Mouse (Mus musculus): Measurements from ENCODE around the gene Fhl2. TPM values are rescaled to one million over a fixed set of nuclear protein-coding genes. Genes with fewer than 3 reads are reported as not detected.

The Fhl2 gene
- polyA plus RNA-seq (2015; fragmentation: Nextera tagmentation; extraction: Ambion mirVana): 24.7 and 25.7 TPM in 2 replicates

DNA sequence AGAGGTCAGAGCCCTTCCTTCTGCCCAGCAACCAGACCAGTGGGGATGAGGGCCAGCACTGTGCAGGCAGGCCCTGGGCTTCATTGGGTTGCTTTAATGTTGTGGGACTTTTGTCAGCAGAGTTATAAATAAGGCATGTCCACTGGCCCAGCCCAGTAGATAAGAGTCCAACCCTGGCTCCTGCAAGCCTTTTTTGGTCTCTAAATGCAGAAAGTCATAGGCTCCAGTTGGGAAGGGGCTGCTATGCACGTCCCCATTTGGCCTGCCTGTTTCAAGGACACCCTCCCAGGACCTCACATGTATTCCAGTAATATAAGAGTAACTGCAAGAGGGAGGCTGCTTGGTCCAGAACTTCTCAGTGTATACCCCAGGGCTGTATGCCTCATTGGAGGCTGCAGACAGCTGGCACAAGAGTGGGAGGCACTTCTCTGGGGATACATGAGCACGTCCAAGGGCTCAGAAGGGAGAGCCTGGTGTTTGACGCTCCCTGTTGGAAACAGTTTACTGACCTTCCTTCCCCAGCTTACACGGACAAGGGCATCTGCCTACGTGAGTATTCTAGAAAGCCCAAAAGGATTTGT lies at the start of gene Fhl2:
Fhl2 (minus strand) TSS at position 324 of the 581 bp plus-strand sequence.
- H3K4me2 ChIP-seq: no peak within 1 kb of the TSS
- H3K27me3 ChIP-seq (replicated peaks): no peaks in the 10 kb centered on the region
- no peaks in the 10 kb centered on the region for H3K9me3 ChIP-seq
- no peak within 1 kb of the TSS for H3K27ac ChIP-seq
- WGBS: 81% methylated on average over 5 of the region's 5 CpGs
- no peak for ATAC-seq (replicated peaks)
- H3K9ac ChIP-seq: no peak within 1 kb of the TSS
- H3K36me3 ChIP-seq (replicated peaks): no peaks in the 10 kb centered on the region
- no peak within 1 kb of the TSS for H3K4me3 ChIP-seq
- no peaks in the 10 kb centered on the region for H3K4me1 ChIP-seq

- WGBS: 77% methylated on average over 2 of the region's 2 CpGs
- H3K36me3 ChIP-seq (replicated peaks): no peaks in the 10 kb centered on the region
- H3K9me3 ChIP-seq: no peaks in the 10 kb centered on the region
- no peak overlapping the region for H3K9ac ChIP-seq
- H3K27ac ChIP-seq: no peak overlapping the region
- no peak overlapping the region for H3K4me2 ChIP-seq
- H3K4me1 ChIP-seq: no peaks in the 10 kb centered on the region
- H3K27me3 ChIP-seq (replicated peaks): no peaks in the 10 kb centered on the region
- no peak for ATAC-seq (replicated peaks)
- no peak overlapping the region for H3K4me3 ChIP-seq
These were observed 48.2 kb upstream of the Fhl2 start for GRCm38 (mm10) chr1:43245014-43245413.

GRCm38 (mm10) chr1:43241208-43241607 lies 44.4 kb upstream of the Fhl2 start:
- H3K4me1 ChIP-seq: no peaks in the 10 kb centered on the region
- WGBS: 82% methylated on average over 2 of the region's 2 CpGs
- H3K4me2 ChIP-seq: no peak overlapping the region
- no peak overlapping the region for H3K4me3 ChIP-seq
- H3K36me3 ChIP-seq (replicated peaks): no peaks in the 10 kb centered on the region
- H3K27me3 ChIP-seq (replicated peaks): no peaks in the 10 kb centered on the region
- ATAC-seq (replicated peaks): no peak
- no peak overlapping the region for H3K27ac ChIP-seq
- H3K9ac ChIP-seq: no peak overlapping the region
- H3K9me3 ChIP-seq: no peaks in the 10 kb centered on the region

GRCm38 (mm10) chr1:43239796-43240313 lies 43.1 kb upstream of the Fhl2 start:
- H3K27ac ChIP-seq: no peak overlapping the region
- no peaks in the 10 kb centered on the region for H3K4me1 ChIP-seq
- ATAC-seq (replicated peaks): no peak
- no peaks in the 10 kb centered on the region for H3K9me3 ChIP-seq
- H3K4me2 ChIP-seq: no peak overlapping the region
- no peak overlapping the region for H3K9ac ChIP-seq
- H3K27me3 ChIP-seq (replicated peaks): no peaks in the 10 kb centered on the region
- WGBS: 94% methylated on average over 2 of the region's 2 CpGs
- no peaks in the 10 kb centered on the region for H3K36me3 ChIP-seq (replicated peaks)
- no peak overlapping the region for H3K4me3 ChIP-seq

DNA sequence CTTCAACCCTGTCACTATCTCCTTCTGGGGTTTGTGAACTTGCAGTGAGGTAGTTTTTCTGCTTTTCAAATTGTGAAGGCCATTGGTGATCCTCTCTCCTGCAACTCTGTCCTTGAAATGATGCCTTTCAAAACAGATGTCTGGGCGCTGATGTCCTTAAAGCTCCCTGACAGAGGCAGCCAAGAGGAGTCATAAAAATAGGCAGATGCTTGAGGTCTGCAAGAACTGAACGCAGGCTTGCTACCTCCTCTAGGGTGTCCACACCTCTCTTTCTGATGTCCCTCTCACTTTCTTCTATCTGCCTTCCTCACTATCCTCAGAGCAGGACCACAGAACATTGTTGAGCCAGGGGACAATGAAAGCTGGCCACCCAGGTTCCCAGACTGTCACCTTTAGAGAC lies 41.7 kb upstream of the Fhl2 start:
- H3K9me3 ChIP-seq: no peaks in the 10 kb centered on the region
- H3K27ac ChIP-seq: no peak overlapping the region
- H3K36me3 ChIP-seq (replicated peaks): no peaks in the 10 kb centered on the region
- no peak overlapping the region for H3K4me2 ChIP-seq
- no peak overlapping the region for H3K4me3 ChIP-seq
- ATAC-seq (replicated peaks): no peak
- 80% methylated on average over 2 of the region's 2 CpGs for WGBS
- H3K4me1 ChIP-seq: no peaks in the 10 kb centered on the region
- no peak overlapping the region for H3K9ac ChIP-seq
- H3K27me3 ChIP-seq (replicated peaks): no peaks in the 10 kb centered on the region

DNA sequence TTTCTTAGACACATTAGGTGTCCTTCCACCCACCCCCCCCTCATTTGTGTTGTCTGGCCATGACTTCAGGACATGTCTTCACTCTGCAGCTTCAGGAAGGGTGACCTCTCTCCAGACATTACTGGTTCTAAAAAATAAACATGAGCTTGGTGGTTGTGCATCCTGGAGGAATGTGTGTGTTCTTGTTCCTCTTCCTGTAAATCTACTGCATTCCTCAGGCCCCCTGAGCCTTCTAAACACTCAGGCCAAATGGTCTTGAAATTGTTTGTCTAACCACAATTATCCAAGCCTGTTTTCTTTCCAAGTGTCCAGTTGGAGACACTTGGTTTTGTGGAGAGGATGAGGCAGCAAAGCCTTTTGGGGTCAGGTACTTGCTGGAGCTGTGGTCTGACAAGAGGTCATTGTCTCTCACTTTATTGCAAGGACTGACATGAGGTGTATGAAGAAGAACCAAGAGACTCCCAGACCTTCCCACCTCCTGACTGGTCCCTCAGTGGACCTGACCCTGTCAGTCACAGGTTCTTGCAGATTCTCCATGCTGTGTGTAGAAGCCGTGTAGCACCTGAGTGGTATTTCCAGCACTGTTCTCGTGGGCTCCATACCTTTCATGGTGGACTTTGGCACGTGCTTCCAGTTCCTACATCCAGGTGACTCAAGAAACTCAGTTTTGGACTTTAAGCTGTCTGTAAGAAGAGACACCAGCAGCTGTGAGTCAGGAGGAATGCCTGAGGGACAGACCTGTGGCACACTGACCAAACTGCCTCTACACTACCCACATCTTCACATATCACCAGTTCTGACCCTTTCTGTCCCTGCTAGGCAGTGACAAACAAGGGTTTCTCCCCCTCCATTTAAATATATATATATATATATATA lies 40.8 kb upstream of the Fhl2 start:
- Histone ChIP-seq H3K9ac (no peak overlapping the region), H3K27ac (no peak overlapping the region), H3K27me3 (replicated peaks) (no peaks in the 10 kb centered on the region), H3K4me3 (no peak overlapping the region), H3K4me1 (no peaks in the 10 kb centered on the region), H3K36me3 (replicated peaks) (no peaks in the 10 kb centered on the region), H3K4me2 (no peak overlapping the region), H3K9me3 (no peaks in the 10 kb centered on the region)
- 79% methylated on average over 3 of the region's 3 CpGs for WGBS
- no peak for ATAC-seq (replicated peaks)

- WGBS: 60% methylated on average over 8 of the region's 8 CpGs
- H3K4me3 ChIP-seq: no peak overlapping the region
These were observed 28.9 kb upstream of the Fhl2 start for GRCm38 (mm10) chr1:43225531-43226151.

DNA sequence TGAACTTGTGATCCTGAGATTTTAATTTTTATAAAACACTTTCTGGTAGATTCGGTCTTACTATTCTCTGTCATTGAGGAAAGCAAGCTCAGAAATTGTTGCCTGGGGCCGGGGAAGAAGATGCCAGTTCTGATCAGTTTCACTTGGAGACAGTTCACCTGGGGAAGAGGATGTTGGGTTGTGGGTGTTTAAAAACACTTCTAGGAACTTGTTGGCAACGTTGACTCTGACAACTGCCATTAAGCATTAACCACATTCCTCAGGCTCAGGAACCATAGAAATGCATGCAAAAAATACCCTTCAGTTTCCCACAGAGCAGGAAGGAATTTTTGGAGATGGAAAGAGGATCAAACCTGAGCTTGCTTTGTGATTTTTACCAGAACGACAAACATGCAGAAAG lies 28.2 kb upstream of the Fhl2 start:
- no peak overlapping the region for H3K9ac ChIP-seq
- H3K36me3 ChIP-seq (replicated peaks): no peaks in the 10 kb centered on the region
- H3K27me3 ChIP-seq (replicated peaks): no peaks in the 10 kb centered on the region
- no peak for ATAC-seq (replicated peaks)
- no peaks in the 10 kb centered on the region for H3K4me1 ChIP-seq
- no peak overlapping the region for H3K27ac ChIP-seq
- H3K4me3 ChIP-seq: no peak overlapping the region
- H3K9me3 ChIP-seq: no peaks in the 10 kb centered on the region
- WGBS: 78% methylated on average over 4 of the region's 4 CpGs
- H3K4me2 ChIP-seq: no peak overlapping the region

More at GRCm38 (mm10) chr1:43225531-43226151, 28.9 kb upstream of the Fhl2 start:
- no peak overlapping the region for H3K4me2 ChIP-seq
- H3K36me3 ChIP-seq (replicated peaks): no peaks in the 10 kb centered on the region
- no peaks in the 10 kb centered on the region for H3K4me1 ChIP-seq
- H3K27ac ChIP-seq: no peak overlapping the region
- ATAC-seq (replicated peaks): no peak
- no peak overlapping the region for H3K9ac ChIP-seq
- no peaks in the 10 kb centered on the region for H3K27me3 ChIP-seq (replicated peaks)
- H3K9me3 ChIP-seq: no peaks in the 10 kb centered on the region

- WGBS: 74% methylated on average over 2 of the region's 2 CpGs
- no peak for ATAC-seq (replicated peaks)
These were observed 27.4 kb upstream of the Fhl2 start for GRCm38 (mm10) chr1:43224171-43224570.

DNA sequence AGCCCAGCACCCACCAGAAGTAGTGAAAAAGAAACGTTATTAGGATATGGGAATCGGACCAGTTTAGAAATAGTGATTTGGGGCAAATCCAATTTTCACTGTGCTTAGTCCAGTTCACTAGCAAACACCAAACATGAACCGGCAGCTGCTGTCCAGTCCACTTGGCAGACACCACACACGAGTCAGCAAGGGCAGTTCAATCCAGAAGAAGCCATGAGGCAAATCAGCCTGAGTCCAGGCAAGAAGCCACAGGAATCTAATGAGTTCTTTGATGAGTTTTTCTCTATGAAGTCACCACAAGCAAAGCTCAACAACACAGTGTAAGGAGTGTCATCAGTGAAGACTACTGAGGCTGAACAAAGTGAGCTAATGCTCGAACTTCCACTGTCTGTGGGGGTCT lies 26.3 kb upstream of the Fhl2 start:
- no peak for ATAC-seq (replicated peaks)
- Histone ChIP-seq H3K4me2 (no peak overlapping the region), H3K9me3 (no peaks in the 10 kb centered on the region), H3K4me3 (no peak overlapping the region), H3K27me3 (replicated peaks) (no peaks in the 10 kb centered on the region), H3K9ac (no peak overlapping the region), H3K27ac (no peak overlapping the region), H3K36me3 (replicated peaks) (no peaks in the 10 kb centered on the region), H3K4me1 (no peaks in the 10 kb centered on the region)
- 85% methylated on average over 5 of the region's 5 CpGs for WGBS

More at GRCm38 (mm10) chr1:43224171-43224570, 27.4 kb upstream of the Fhl2 start:
- H3K9ac ChIP-seq: no peak overlapping the region
- no peak overlapping the region for H3K27ac ChIP-seq
- no peaks in the 10 kb centered on the region for H3K36me3 ChIP-seq (replicated peaks)
- no peak overlapping the region for H3K4me3 ChIP-seq
- no peaks in the 10 kb centered on the region for H3K27me3 ChIP-seq (replicated peaks)
- H3K4me1 ChIP-seq: no peaks in the 10 kb centered on the region
- H3K9me3 ChIP-seq: no peaks in the 10 kb centered on the region
- no peak overlapping the region for H3K4me2 ChIP-seq

GRCm38 (mm10) chr1:43218016-43218680 lies 21.4 kb upstream of the Fhl2 start:
- no peak for ATAC-seq (replicated peaks)
- Histone ChIP-seq H3K4me1 (no peaks in the 10 kb centered on the region), H3K36me3 (replicated peaks) (no peaks in the 10 kb centered on the region), H3K27me3 (replicated peaks) (no peaks in the 10 kb centered on the region), H3K4me3 (no peak overlapping the region), H3K4me2 (no peak overlapping the region), H3K9ac (no peak overlapping the region), H3K9me3 (no peaks in the 10 kb centered on the region), H3K27ac (no peak overlapping the region)
- 90% methylated on average over 3 of the region's 3 CpGs for WGBS

DNA sequence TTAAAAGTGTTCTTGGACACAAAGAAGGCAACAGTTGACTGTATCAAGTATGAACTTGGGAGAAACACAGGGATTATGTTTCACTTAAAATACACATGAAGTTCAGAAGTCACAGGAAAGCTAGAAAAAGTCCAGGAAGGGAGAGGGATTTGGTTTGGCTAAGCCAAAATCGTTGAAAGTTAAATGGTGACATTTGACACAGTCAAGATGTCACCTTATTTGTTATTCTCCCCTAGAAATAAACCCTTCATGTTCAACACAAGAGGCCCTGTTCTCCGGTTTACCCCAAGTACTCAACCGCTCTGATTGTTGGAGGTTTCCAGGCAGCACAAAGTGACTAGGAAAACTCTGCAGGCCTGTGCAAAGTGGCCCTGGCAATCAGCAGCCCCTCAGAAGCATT lies 18.8 kb upstream of the Fhl2 start:
- no peak overlapping the region for H3K4me3 ChIP-seq
- H3K27ac ChIP-seq: no peak overlapping the region
- 71% methylated on average over 3 of the region's 3 CpGs for whole genome bisulfite sequencing
- no peak overlapping the region for H3K9ac ChIP-seq
- H3K27me3 ChIP-seq (replicated peaks): no peaks in the 10 kb centered on the region
- no peak overlapping the region for H3K4me2 ChIP-seq
- no peaks in the 10 kb centered on the region for H3K9me3 ChIP-seq
- no peaks in the 10 kb centered on the region for H3K36me3 ChIP-seq (replicated peaks)
- no peak for ATAC-seq (replicated peaks)
- no peaks in the 10 kb centered on the region for H3K4me1 ChIP-seq
